Mouse (Mus musculus) hindbrain, embryonic 16.5 days (tissue): ENCODE measurements around the gene Pnrc1. TPM values are rescaled to one million over a fixed set of nuclear protein-coding genes. Genes with fewer than 3 reads are reported as not detected.
"Not testable (repeated sequence)": the region's sequence is repeated elsewhere in the genome, so short reads cannot be mapped to it uniquely, and the experiment has no call there.

Experiments
- ATAC-seq: fragments of 200-750 bp; cut with Nextera tagmentation; 2 replicates; pipeline ENCODE4 v1.8.0; 2017; ENCODE audit warnings: moderate TSS enrichment, moderate library complexity
- H3K27ac ChIP-seq: fragments of 300-500 bp; sonication (generic); 2 replicates; pipeline ENCODE4 v1.5.1; 2014; ENCODE audit warnings: low read depth, mild to moderate bottlenecking, control low read depth, low read length, moderate library complexity
- H3K27me3 ChIP-seq: fragments of 300-500 bp; sonication (generic); replicated peaks from 2 replicates; pipeline ENCODE4 v1.6.1; 2014; ENCODE audit warnings: low read length; ENCODE audit not compliant: control insufficient read depth, insufficient read depth
- H3K36me3 ChIP-seq: fragments of 300-500 bp; sonication (generic); 2 replicates; pipeline ENCODE4 v1.6.1; 2014; ENCODE audit warnings: mild to moderate bottlenecking, low read length, moderate library complexity, mixed read lengths; ENCODE audit not compliant: control insufficient read depth, insufficient read depth
- H3K4me1 ChIP-seq: fragments of 300-500 bp; sonication (generic); 2 replicates; pipeline ENCODE4 v1.6.1; 2014; ENCODE audit warnings: low read depth, low read length; ENCODE audit not compliant: control insufficient read depth, insufficient read depth
- H3K4me2 ChIP-seq: fragments of 300-500 bp; sonication (generic); 2 replicates; pipeline ENCODE4 v1.6.1; 2014; ENCODE audit warnings: mild to moderate bottlenecking, low read length, control low read depth, moderate library complexity
- H3K4me3 ChIP-seq: fragments of 300-500 bp; sonication (generic); 2 replicates; pipeline ENCODE4 v1.5.1; 2014; ENCODE audit warnings: mild to moderate bottlenecking, low read length, control low read depth, moderate library complexity
- H3K9ac ChIP-seq: fragments of 300-500 bp; sonication (generic); 2 replicates; pipeline ENCODE4 v1.6.1; 2014; ENCODE audit warnings: low read depth, mild to moderate bottlenecking, control low read depth, low read length, moderate library complexity
- H3K9me3 ChIP-seq: fragments of 300-500 bp; sonication (generic); 2 replicates; pipeline ENCODE4 v1.6.1; 2014; ENCODE audit warnings: mild to moderate bottlenecking, low read length, moderate library complexity; ENCODE audit not compliant: control insufficient read depth
- WGBS: fragments of 180-500 bp; shearing (Covaris S2); extraction: QIAGEN DNeasy Blood & Tissue Kit; methylation state at CpG from one replicate; pipeline ENCODE4 v1.1.7; 2014; 5-methylcytosine and 5-hydroxymethylcytosine counted together
- polyA plus RNA-seq: library from polyadenylated mRNA; unstranded; fragments of >200 nt; fragmentation: Nextera tagmentation; extraction: Ambion mirVana; gene quantifications from 2 replicates; pipeline ENCODE4 v1.2.1, GENCODE M21; 2015

Gene Pnrc1
- polyA plus RNA-seq, 1 experiment from 2014 or later, result 44.9 TPM

DNA sequence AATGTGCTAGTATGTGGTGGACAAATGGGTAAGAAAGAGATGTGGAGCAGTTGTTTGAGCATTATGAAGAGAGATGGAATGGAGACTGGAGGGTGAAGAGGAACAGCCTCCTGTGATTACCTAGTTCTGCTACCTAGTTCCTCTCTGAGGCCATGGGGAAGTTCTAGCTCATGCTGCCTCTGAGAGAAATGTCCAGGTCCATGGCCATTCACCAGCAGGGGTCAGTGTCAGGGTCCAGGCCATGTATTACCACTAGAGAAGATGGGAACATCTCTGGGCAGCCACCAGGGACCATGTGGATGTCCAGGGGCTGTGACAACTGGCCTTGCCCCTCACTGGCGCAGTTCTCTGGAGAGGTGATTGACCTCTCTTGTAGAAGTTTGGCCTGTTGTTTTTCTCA lies 13.1 kb upstream of the Pnrc1 start:
- no peak overlapping the region for H3K9ac ChIP-seq
- WGBS, result 100% methylated on average over 1 of the region's 1 CpGs
- no peak overlapping the region for H3K4me3 ChIP-seq
- no peak for ATAC-seq
- no peak overlapping the region for H3K4me2 ChIP-seq
- no peaks in the 10 kb centered on the region for H3K36me3 ChIP-seq
- H3K27ac ChIP-seq, result no peak overlapping the region
- no peaks in the 10 kb centered on the region for H3K27me3 ChIP-seq
- no peaks in the 10 kb centered on the region; the same call in 1 of the 2 replicates for H3K9me3 ChIP-seq
- no peaks in the 10 kb centered on the region for H3K4me1 ChIP-seq

DNA sequence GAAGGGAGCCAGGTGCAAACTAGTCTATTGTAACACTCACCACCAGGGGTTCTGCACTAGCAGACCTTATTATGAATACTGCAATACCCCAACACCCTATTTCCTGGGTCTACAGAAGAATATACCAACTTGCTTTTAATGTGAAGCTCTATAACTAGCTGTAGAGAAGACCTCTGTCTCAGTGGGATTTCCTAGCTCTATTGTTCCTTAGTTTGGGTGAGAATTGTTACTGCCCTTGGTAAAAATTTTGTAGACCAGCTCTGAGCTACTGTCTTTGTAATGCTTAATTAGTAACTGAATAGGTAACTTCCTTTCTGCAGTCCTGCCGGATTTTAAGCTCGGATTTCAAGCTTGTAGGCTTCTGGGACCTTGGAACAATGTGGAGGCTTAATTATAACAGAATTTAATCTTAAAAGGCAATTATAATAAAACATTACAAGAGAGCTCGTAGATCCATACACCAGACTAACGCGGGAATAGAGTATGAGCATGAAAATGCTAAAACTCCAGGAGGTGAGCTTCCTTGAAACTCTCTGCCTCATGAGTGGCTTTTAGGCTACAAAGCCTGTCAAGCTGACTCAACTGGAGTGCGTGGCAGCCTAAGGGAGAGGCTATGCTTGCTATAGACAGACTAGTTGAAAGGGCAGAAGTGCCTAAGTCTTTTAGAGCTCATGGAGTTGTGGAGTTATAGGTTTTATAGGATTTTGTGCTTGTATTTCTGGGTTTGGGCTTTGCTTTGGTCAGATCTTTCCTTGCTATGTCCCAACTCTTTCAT lies 11.1 kb upstream of the Pnrc1 start:
- WGBS, result 77% methylated on average over 6 of the region's 6 CpGs

DNA sequence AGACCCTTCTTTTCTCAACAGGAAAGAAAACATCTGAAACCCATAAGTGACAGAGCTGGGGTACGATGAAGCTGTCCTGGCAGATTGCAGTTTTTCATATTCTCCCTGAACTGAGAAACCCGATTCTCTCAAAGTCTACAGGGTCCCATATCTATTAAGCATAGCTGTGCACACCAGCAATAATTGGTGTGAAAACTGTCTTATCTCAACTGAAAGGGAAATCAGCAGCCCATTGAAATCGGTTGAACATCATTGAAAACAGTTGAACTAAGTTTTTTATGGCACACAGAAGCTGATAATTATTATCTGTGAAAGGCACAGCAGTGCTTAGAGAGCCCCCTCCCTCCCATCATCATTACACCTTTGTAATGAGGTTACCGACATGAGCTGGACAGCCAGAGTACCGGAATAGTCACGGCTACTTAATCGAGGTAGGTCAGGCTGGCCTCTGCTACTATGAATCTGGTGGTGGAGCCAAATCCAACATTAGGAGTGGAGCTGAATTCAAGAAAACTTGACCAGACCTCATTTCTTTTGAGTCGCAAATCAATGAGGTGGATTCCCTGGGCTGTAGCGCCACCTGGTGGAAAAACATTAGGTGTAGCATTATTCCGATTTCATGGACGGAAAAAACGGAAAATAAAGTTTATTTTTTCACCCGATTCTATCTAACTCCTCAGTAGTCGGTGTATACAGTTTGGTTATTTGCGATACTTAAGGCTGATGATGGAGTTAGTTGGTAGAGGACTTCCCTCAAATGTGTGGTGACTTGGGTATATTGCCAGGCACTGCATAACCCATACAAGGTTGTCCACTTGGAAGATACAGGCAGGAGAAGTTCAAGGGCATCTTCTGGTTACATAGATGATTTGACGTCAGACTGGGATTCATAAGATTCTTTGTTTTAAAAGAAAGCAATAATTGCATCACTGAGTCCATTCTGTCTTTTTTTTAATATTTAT lies 2.7 kb upstream of the Pnrc1 start:
- Histone ChIP-seq H3K4me2 (no peak overlapping the region; the same call in 1 of the 2 replicates), H3K27me3 (no peaks in the 10 kb centered on the region), H3K9ac (no peak overlapping the region), H3K9me3 (no peaks in the 10 kb centered on the region), H3K4me1 (no peaks in the 10 kb centered on the region), H3K27ac (no peak overlapping the region), H3K36me3 (no peaks in the 10 kb centered on the region), H3K4me3 (no peak overlapping the region)
- peak; percentile 54; the same call in 1 of the 2 replicates for ATAC-seq
- WGBS, result 23% methylated on average over 16 of the region's 16 CpGs

More for the DNA sequence above, 11.1 kb upstream of the Pnrc1 start:
- not testable (repeated sequence) for H3K27me3 ChIP-seq, H3K9ac ChIP-seq, H3K9me3 ChIP-seq, H3K4me1 ChIP-seq, ATAC-seq, H3K36me3 ChIP-seq, H3K27ac ChIP-seq, H3K4me3 ChIP-seq, H3K4me2 ChIP-seq

DNA sequence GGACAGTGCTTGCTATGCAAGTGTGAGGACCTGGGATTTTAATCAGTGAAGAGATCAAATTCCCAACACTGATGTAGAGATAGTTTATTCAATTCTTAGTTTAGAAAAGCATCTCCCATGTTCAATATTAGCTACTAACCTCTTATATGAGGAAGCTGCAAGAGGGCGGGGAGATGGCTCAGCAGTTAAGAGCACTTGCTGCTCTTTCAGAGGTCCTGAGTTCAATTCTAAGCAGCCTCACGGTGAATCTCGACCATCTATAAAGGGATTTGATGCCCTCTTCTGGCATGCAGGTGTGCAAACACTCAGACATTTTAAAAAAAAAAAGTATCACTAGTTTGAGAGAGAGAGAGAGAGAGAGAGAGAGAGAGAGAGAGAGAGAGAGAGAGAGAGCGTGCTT lies 915 bp upstream of the Pnrc1 start:
- no peak for ATAC-seq
- no peak overlapping the region for H3K4me3 ChIP-seq
- no peak overlapping the region for H3K9ac ChIP-seq
- H3K27ac ChIP-seq, result no peak overlapping the region
- H3K4me1 ChIP-seq, result no peaks in the 10 kb centered on the region
- no peaks in the 10 kb centered on the region for H3K36me3 ChIP-seq
- H3K27me3 ChIP-seq, result no peaks in the 10 kb centered on the region
- H3K9me3 ChIP-seq, result no peaks in the 10 kb centered on the region
- no peak overlapping the region for H3K4me2 ChIP-seq
- WGBS, result 64% methylated on average over 4 of the region's 4 CpGs

DNA sequence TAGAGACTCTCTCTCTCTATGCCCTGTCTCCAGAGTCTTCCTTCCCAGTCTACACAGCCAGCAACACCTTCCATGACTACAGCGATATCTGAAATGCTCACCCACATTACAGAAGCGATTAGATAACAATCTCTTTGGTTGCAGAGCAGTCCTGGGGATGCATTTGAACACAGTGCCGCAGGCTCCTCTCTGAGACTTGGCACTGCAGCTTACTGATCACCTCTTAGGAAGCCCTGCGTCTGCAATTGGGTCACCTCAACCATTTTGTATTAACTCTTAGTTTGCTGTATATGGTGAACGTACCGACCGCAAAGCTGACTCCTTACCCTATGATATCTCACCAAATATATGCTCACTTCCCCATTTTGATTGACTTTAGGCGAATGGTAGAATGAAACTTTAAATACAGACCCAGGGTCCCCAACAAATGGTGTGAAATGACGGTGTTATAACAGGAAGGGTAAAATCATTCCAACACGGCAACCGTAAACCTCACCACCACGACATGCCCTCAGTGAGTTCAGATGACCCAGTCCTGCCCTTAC lies 785 bp downstream of the Pnrc1 start:
- Histone ChIP-seq H3K36me3 (no peaks in the 10 kb centered on the region), H3K9me3 (no peaks in the 10 kb centered on the region), H3K27ac (no peak overlapping the region), H3K9ac (no peak overlapping the region), H3K27me3 (no peaks in the 10 kb centered on the region), H3K4me3 (no peak overlapping the region), H3K4me2 (peak overlapping the region; percentile 3; the same call in 1 of the 2 replicates), H3K4me1 (no peaks in the 10 kb centered on the region)
- 90% methylated on average over 12 of the region's 12 CpGs for WGBS
- ATAC-seq, result no peak

DNA sequence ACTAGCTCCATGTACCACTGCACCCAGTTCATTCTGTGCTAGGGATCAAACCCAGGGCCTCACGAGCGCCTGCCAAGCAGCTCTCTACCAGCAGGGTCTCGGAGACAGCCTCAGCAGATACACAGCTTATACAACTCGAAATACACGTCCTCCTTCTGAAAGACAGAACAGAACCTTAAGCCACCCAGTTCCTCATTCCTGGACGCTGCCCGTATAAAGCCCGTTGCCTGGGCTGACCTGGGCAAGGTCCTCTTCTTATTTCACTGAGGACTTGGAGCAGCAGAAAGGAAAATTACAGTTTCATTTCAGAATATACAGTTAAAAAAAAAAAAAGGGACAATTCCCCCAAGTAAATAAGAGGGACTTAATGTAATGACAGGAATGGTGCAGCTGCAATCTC lies 4.5 kb downstream of the Pnrc1 start:
- Histone ChIP-seq H3K4me1 (no peaks in the 10 kb centered on the region), H3K27me3 (no peaks in the 10 kb centered on the region), H3K4me2 (no peak overlapping the region), H3K27ac (no peak overlapping the region), H3K4me3 (no peak overlapping the region), H3K9ac (no peak overlapping the region), H3K36me3 (no peaks in the 10 kb centered on the region), H3K9me3 (no peaks in the 10 kb centered on the region)
- ATAC-seq, result no peak
- WGBS, result 91% methylated on average over 8 of the region's 8 CpGs

DNA sequence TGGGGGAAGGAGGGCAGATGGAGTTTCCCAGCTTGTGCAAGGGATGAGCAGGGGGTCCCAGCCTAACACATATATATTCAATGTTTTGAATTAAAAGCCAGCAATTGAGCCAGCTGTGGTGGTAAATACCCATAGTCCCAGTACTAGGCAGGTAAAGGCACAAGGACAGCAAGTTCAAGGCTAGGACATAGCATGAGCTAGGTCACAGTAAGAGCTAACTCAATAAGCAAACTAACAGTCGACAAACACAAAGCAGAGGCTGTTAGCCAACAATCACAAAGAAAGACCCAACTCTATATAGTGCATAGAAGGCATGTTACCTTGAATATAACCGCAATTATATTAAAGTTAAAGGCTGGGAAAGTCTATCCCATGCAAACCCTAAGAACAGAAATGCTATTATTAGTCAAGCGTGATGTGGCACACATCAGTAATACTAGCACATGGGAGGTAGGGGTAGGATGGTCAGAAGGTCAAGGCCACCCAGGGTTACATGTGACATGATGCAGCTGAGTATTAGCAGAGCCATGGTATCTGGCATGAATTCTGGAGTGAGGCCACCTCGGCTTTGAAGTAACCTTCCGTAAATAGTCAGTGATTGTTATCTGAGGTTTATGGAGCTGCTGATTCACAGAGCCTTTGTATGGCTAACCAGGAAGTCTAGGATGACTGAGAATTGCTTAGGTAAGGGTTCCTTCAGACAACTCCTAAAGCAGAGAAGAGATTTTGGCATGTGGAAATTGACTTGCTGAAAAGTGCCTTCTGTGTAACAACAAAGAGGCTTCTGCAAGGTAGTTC lies 5.7 kb downstream of the Pnrc1 start:
- H3K27me3 ChIP-seq, result no peaks in the 10 kb centered on the region
- ATAC-seq, result no peak
- H3K27ac ChIP-seq, result no peak overlapping the region
- no peaks in the 10 kb centered on the region for H3K4me1 ChIP-seq
- WGBS, result 86% methylated on average over 5 of the region's 5 CpGs
- H3K4me2 ChIP-seq, result no peak overlapping the region
- no peaks in the 10 kb centered on the region for H3K9me3 ChIP-seq
- no peak overlapping the region for H3K4me3 ChIP-seq
- no peaks in the 10 kb centered on the region for H3K36me3 ChIP-seq
- no peak overlapping the region for H3K9ac ChIP-seq

DNA sequence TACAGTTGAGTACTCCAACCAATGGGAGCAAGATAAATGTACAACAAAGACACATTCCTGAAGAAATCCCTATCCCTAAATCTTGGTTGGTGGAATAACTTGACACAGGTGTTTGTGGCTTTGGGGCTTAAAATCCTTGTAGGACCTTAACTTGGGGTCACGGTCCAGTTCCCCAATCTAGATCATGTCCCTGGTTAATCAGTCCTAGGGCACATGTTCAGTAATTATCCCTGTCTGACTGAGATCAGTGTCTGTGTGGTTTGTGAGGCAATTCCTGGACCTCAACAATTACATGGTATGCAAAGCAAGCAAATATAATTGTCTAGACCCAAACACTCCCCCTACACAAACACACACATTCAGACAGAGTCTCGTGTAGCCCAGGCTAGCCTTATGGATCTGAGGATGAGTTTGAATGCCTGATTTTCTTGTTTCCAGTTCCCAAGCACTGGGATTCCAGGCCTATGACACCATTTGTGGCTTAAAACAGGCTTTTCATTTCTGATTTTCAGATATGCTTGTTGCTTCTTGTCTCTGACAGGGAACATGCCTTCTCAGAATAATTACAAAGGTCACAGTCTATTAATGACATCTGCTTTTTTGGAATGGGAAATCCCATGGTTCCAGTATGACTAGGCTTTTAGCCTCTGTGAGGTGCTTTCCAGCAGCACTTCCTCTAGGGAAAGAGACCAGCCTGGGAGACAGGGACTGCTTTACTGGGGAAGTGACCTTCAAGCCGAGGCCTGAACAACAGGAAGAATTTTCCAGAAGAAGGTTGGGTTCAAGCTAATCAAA lies 7.9 kb downstream of the Pnrc1 start:
- Histone ChIP-seq H3K4me2 (no peak overlapping the region), H3K9me3 (no peaks in the 10 kb centered on the region), H3K4me3 (no peak overlapping the region), H3K36me3 (no peaks in the 10 kb centered on the region), H3K4me1 (no peaks in the 10 kb centered on the region), H3K9ac (no peak overlapping the region), H3K27me3 (no peaks in the 10 kb centered on the region), H3K27ac (no peak overlapping the region)
- WGBS, result 85% methylated on average over 3 of the region's 3 CpGs
- no peak for ATAC-seq
